Mouse (Mus musculus) stomach, postnatal 0 days (tissue): ENCODE results near the gene Hoxa1. TPM values are rescaled to one million over a fixed set of nuclear protein-coding genes. Genes with fewer than 3 reads are reported as not detected.

ENCODE experiments used
- ATAC-seq: fragments of 200-750 bp; cut with Nextera tagmentation; 2 replicates; pipeline ENCODE4 v1.8.0; 2017; ENCODE audit not compliant: low FRiP score, low TSS enrichment
- DNase-seq: peaks from one replicate; pipeline ENCODE4 v3.0.0-alpha.2; 2016; ENCODE audit warnings: low spot score
- H3K27ac ChIP-seq: fragments of 300-500 bp; sonication (generic); replicated peaks from 2 replicates; pipeline ENCODE4 v1.5.1; 2014; ENCODE audit warnings: mild to moderate bottlenecking, control low read depth
- H3K27me3 ChIP-seq: fragments of 300-500 bp; sonication (generic); 2 replicates; pipeline ENCODE4 v1.6.1; 2014; ENCODE audit warnings: low read length; ENCODE audit not compliant: control insufficient read depth, insufficient read depth
- H3K36me3 ChIP-seq: fragments of 300-500 bp; sonication (generic); 2 replicates; pipeline ENCODE4 v1.6.1; 2014; ENCODE audit warnings: low read length, mixed read lengths; ENCODE audit not compliant: control insufficient read depth, insufficient read depth
- H3K4me1 ChIP-seq: fragments of 300-500 bp; sonication (generic); replicated peaks from 2 replicates; pipeline ENCODE4 v1.6.1; 2014; ENCODE audit warnings: antibody characterized with exemption; ENCODE audit not compliant: control insufficient read depth, insufficient read depth
- H3K4me2 ChIP-seq: fragments of 300-500 bp; sonication (generic); replicated peaks from 2 replicates; pipeline ENCODE4 v1.6.1; 2014; ENCODE audit warnings: low read depth, mild to moderate bottlenecking, control low read depth, moderate library complexity
- H3K4me3 ChIP-seq: fragments of 300-500 bp; sonication (generic); 2 replicates; pipeline ENCODE4 v1.5.1; 2014; ENCODE audit warnings: low read depth, low read length, control low read depth
- H3K9ac ChIP-seq: fragments of 300-500 bp; sonication (generic); 2 replicates; pipeline ENCODE4 v1.6.1; 2014; ENCODE audit warnings: mild to moderate bottlenecking, low read length, control low read depth, mixed read lengths
- H3K9me3 ChIP-seq: fragments of 300-500 bp; sonication (generic); 2 replicates; pipeline ENCODE4 v1.6.1; 2016; ENCODE audit warnings: low read length; ENCODE audit not compliant: control insufficient read depth
- CTCF ChIP-seq: IDR thresholded peaks from 2 replicates; pipeline ENCODE4 v1.5.1; 2016; ENCODE audit warnings: antibody characterized with exemption, low read depth, mild to moderate bottlenecking, moderate library complexity
- EP300 ChIP-seq: optimal IDR thresholded peaks from 2 replicates; pipeline ENCODE3; 2016; ENCODE audit warnings: antibody characterized with exemption
- WGBS: fragments of 180-500 bp; shearing (Covaris S2); extraction: QIAGEN DNeasy Blood & Tissue Kit; methylation state at CpG from one replicate; pipeline ENCODE4 v1.1.7; 2014; 5-methylcytosine and 5-hydroxymethylcytosine counted together
- polyA plus RNA-seq: library from polyadenylated mRNA; unstranded; fragments of >200 nt; fragmentation: Nextera tagmentation; extraction: Ambion mirVana; gene quantifications from 2 replicates; pipeline ENCODE4 v1.2.1, GENCODE M21; 2015

The Hoxa1 gene
- polyA plus RNA-seq: 0.35 and 0.56 TPM in 2 replicates

- TF ChIP-seq CTCF (no peak), EP300 (no peak)
- Histone ChIP-seq H3K4me2 (peak within 1 kb of the TSS; percentile 91), H3K4me3 (peak within 1 kb of the TSS; percentile 70), H3K27me3 (no peaks in the 10 kb centered on the region; the same call in 1 of the 2 replicates), H3K4me1 (no peaks in the 10 kb centered on the region), H3K27ac (peak within 1 kb of the TSS; percentile 92), H3K9ac (peak within 1 kb of the TSS; percentile 78), H3K9me3 (no peaks in the 10 kb centered on the region), H3K36me3 (no peaks in the 10 kb centered on the region)
- DNase-seq (peak; percentile 82), ATAC-seq (peak; percentile 89)
- WGBS: 1% methylated on average over 50 of the region's 55 CpGs
These were observed at the start of gene Hoxa1 for GRCm38 (mm10) chr6:52158276-52159051. TSS of gene Hoxa1 (minus strand) at chr6:52158317.

- TF ChIP-seq CTCF: no peak
- no peak for TF ChIP-seq EP300
- no peak overlapping the region for H3K9ac ChIP-seq
- no peaks in the 10 kb centered on the region for H3K9me3 ChIP-seq
- ATAC-seq (no peak), DNase-seq (no peak)
- H3K4me1 ChIP-seq: no peaks in the 10 kb centered on the region
- H3K4me2 ChIP-seq: peak overlapping the region; percentile 76
- peak overlapping the region; percentile 1; the same call in 1 of the 2 replicates for H3K4me3 ChIP-seq
- no peaks in the 10 kb centered on the region for H3K36me3 ChIP-seq
- peak overlapping the region; percentile 49 for H3K27ac ChIP-seq
- peaks cover 7% of the 10 kb centered on the region; the same call in 1 of the 2 replicates for H3K27me3 ChIP-seq
These were observed 49.5 kb upstream of the Hoxa1 start for GRCm38 (mm10) chr6:52207684-52207976.

- Histone ChIP-seq H3K9me3 (no peaks in the 10 kb centered on the region), H3K36me3 (no peaks in the 10 kb centered on the region), H3K27me3 (peaks cover 5% of the 10 kb centered on the region; the same call in 1 of the 2 replicates), H3K27ac (peak overlapping the region; percentile 49), H3K4me2 (peak overlapping the region; percentile 76), H3K4me3 (peak overlapping the region; percentile 1; the same call in 1 of the 2 replicates), H3K4me1 (no peaks in the 10 kb centered on the region), H3K9ac (no peak overlapping the region)
- ATAC-seq (no peak), DNase-seq (no peak)
- 24% methylated on average over 4 of the region's 4 CpGs for WGBS
- TF ChIP-seq EP300 (no peak), CTCF (no peak)
These were observed 49.0 kb upstream of the Hoxa1 start for GRCm38 (mm10) chr6:52206882-52207683.

GRCm38 (mm10) chr6:52205638-52206621 is 47.8 kb upstream of the Hoxa1 start:
- Histone ChIP-seq H3K4me1 (no peaks in the 10 kb centered on the region), H3K9ac (peak overlapping the region; percentile 61), H3K4me2 (peak overlapping the region; percentile 76), H3K9me3 (no peaks in the 10 kb centered on the region), H3K27me3 (peaks cover 5% of the 10 kb centered on the region; the same call in 1 of the 2 replicates), H3K27ac (peak overlapping the region; percentile 66), H3K36me3 (no peaks in the 10 kb centered on the region), H3K4me3 (peak overlapping the region; percentile 29)
- TF ChIP-seq EP300 (no peak), CTCF (no peak)
- DNase-seq (peak; percentile 19), ATAC-seq (no peak)
- 12% methylated on average over 55 of the region's 55 CpGs for WGBS

- peak overlapping the region; percentile 61 for H3K9ac ChIP-seq
These were observed 47.1 kb upstream of the Hoxa1 start for GRCm38 (mm10) chr6:52205221-52205620.

More at GRCm38 (mm10) chr6:52205221-52205620, 47.1 kb upstream of the Hoxa1 start:
- Histone ChIP-seq H3K4me3 (peak overlapping the region; percentile 29), H3K36me3 (no peaks in the 10 kb centered on the region), H3K4me2 (peak overlapping the region; percentile 76), H3K27ac (peak overlapping the region; percentile 66), H3K9me3 (no peaks in the 10 kb centered on the region), H3K27me3 (peaks cover 5% of the 10 kb centered on the region; the same call in 1 of the 2 replicates), H3K4me1 (no peaks in the 10 kb centered on the region)
- WGBS: 17% methylated on average over 14 of the region's 14 CpGs
- ATAC-seq (no peak), DNase-seq (no peak)
- TF ChIP-seq CTCF (no peak), EP300 (no peak)
